8 mouse cellular contexts compared by ENCODE assay signal in the genomic region with DNA sequence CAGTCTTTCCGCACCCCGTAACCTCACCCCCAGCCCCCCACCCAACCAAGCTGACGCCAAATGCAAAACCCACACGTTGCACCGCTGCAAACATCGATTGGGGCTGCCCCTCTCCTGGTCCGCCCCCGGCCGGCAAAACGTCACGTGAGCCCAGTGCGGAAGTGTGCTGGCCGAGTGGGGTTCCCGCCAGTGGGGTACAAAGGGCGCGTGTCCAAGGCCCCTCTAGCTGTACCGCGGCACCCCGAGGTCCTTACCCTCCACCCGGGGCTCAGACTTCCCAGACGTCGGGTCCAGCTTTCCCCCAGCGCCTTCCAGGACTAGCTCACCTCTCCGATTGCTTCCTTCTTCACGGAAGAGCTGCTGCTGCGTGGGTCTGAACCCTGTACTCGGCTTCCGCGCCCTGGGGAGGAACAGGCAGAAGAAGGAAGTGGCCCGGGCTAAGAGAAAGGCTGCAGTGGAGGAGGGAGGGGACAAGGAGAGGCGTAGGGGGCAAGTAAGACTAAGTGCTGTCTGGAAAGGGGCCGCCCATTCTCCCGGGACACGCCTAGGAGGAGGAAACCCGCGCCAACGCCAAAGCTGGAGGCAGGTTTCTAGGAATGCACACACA. TPM values are rescaled to one million over a fixed set of nuclear protein-coding genes. Genes with fewer than 3 reads are reported as not detected.
DNase-seq lines count a peak whose midpoint lies in the region; ATAC-seq lines count a peak whose summit lies in the region.

Gene Abracl, minus strand, starts transcription at position 548 of the 607 bp plus-strand sequence.

- H3K4me1 ChIP-seq in erythroblast, embryonic 14.5 days (ENCODE audit: control insufficient read depth): peaks cover 20% of the 10 kb centered on the region
- peaks cover 7% of the 10 kb centered on the region; the same call in 1 of the 2 replicates for H3K4me1 ChIP-seq in heart, embryonic 11.5 days (ENCODE audit: control insufficient read depth, insufficient read depth, low read length)
- H3K4me1 ChIP-seq in kidney, embryonic 15.5 days: peaks cover 9% of the 10 kb centered on the region; the same call in 1 of the 2 replicates

- peak; percentile 90 for DNase-seq in CD4-positive, CD25-positive, alpha-beta regulatory T cell, adult 2 months (ENCODE audit: low read depth, low spot score)
- peak; percentile 18 for DNase-seq in brain, embryonic 18.5 days (ENCODE audit: low read depth, low spot score)
- peak; percentile 81 for DNase-seq in liver
- peak; percentile 33 to 66 for DNase-seq in monocyte, adult 2 months (ENCODE audit: low read depth in 1 of 2, low spot score in 2 of 2)
- DNase-seq in spleen, postnatal 36 days (ENCODE audit: low spot score in 2 of 2): peak; percentile 88 to 89

- peak within 1 kb of the TSS; percentile 59 for H3K4me2 ChIP-seq in heart, embryonic 11.5 days
- peak within 1 kb of the TSS; percentile 72 for H3K4me2 ChIP-seq in kidney, embryonic 15.5 days

- H3K9ac ChIP-seq in heart, embryonic 11.5 days (ENCODE audit: low read depth, low read length): peak within 1 kb of the TSS; percentile 79
- peak within 1 kb of the TSS; percentile 76 for H3K9ac ChIP-seq in kidney, embryonic 15.5 days

- 2% methylated on average over 37 of the region's 37 CpGs for WGBS in heart, embryonic 11.5 days (ENCODE audit: insufficient replicate concordance)
- WGBS in kidney, embryonic 15.5 days: under 1% methylated on average over 37 of the region's 37 CpGs

- H3K36me3 ChIP-seq in erythroblast, embryonic 14.5 days (ENCODE audit: control insufficient read depth): peaks cover 4% of the 10 kb centered on the region; the same call in 1 of the 2 replicates
- peaks cover 4% of the 10 kb centered on the region for H3K36me3 ChIP-seq in heart, embryonic 11.5 days (ENCODE audit: control insufficient read depth, insufficient read depth, low read length)
- peaks cover 9% of the 10 kb centered on the region; the same call in 1 of the 2 replicates for H3K36me3 ChIP-seq in kidney, embryonic 15.5 days

- no peaks in the 10 kb centered on the region for H3K27me3 ChIP-seq in erythroblast, embryonic 14.5 days (ENCODE audit: control insufficient read depth)
- H3K27me3 ChIP-seq in heart, embryonic 11.5 days (ENCODE audit: control insufficient read depth, insufficient read depth, low read length): no peaks in the 10 kb centered on the region
- H3K27me3 ChIP-seq in kidney, embryonic 15.5 days: no peaks in the 10 kb centered on the region

- peak; percentile 95 for ATAC-seq in heart, embryonic 11.5 days (replicated peaks; ENCODE audit: insufficient number of reproducible peaks, low FRiP score, low TSS enrichment)
- ATAC-seq in kidney, embryonic 15.5 days (replicated peaks; ENCODE audit: low FRiP score): peak; percentile 96

- H3K9me3 ChIP-seq in erythroblast, embryonic 14.5 days (ENCODE audit: control insufficient read depth, low read length): no peaks in the 10 kb centered on the region
- H3K9me3 ChIP-seq in heart, embryonic 11.5 days (replicated peaks; ENCODE audit: control insufficient read depth, low read length): no peaks in the 10 kb centered on the region
- H3K9me3 ChIP-seq in kidney, embryonic 15.5 days (replicated peaks): no peaks in the 10 kb centered on the region

- peak within 1 kb of the TSS; percentile 83 for H3K4me3 ChIP-seq in erythroblast, embryonic 14.5 days (replicated peaks)
- peak within 1 kb of the TSS; percentile 61 for H3K4me3 ChIP-seq in heart, embryonic 11.5 days (ENCODE audit: low read depth, low read length)
- H3K4me3 ChIP-seq in kidney, embryonic 15.5 days (replicated peaks): peak within 1 kb of the TSS; percentile 76

- H3K27ac ChIP-seq in heart, embryonic 11.5 days (ENCODE audit: low read depth, low read length): peak within 1 kb of the TSS; percentile 98
- peak within 1 kb of the TSS; percentile 95 for H3K27ac ChIP-seq in kidney, embryonic 15.5 days

RNA-seq across cellular contexts. Expression of gene Abracl, which starts in this region (rescaled TPM):
- 1.2 and 1.9 TPM in 2 replicates for polyA plus RNA-seq in erythroblast, embryonic 14.5 days (2012)
- polyA plus RNA-seq in heart, embryonic 11.5 days (2014; fragmentation: Nextera tagmentation; extraction: Ambion mirVana): 210 and 221 TPM in 2 replicates
- polyA plus RNA-seq in kidney, embryonic 15.5 days (2015; fragmentation: Nextera tagmentation; extraction: Ambion mirVana): 128 and 143 TPM in 2 replicates

Comparison
In these comparisons a context has a peak if more than half of its experiments do, and no peak if none do; other contexts are left out.
1. Peak in every context shown above with its lines: DNase-seq, ATAC-seq, H3K4me3 ChIP-seq and H3K27ac ChIP-seq.
2. RNA of gene Abracl (polyA plus RNA-seq): 210 to 221 TPM in heart, embryonic 11.5 days and 128 to 143 TPM in kidney, embryonic 15.5 days; 1.2 to 1.9 TPM in erythroblast, embryonic 14.5 days; every median in the first group is over 10 times any median in the second.
3. DNase-seq: peak in every context shown above with its lines; median percentile 90 in CD4-positive, CD25-positive, alpha-beta regulatory T cell, adult 2 months; 88 in spleen, postnatal 36 days; 81 in liver; 50 in monocyte, adult 2 months; 18 in brain, embryonic 18.5 days.